25 mouse cellular contexts compared by ENCODE assay signal in the genomic region with DNA sequence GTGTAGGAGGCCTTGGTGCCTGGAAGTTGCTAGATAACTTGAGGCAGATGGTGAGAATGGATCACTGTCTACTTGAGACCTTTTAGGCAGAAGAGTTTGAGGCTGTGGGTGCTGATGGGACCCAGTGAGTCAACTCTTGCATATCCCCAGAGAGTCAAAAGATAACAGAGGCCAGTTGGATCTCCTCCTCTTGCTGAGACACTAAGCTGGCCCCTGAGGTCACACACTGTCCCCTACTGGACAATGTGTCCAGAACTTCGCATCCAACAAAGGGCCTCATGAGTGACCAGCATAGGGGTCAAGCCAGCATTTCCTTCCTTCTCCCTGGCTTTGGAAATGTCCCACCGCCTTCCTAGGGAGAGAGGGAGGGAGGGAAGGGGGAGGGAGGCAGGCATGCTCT. TPM values are rescaled to one million over a fixed set of nuclear protein-coding genes. Genes with fewer than 3 reads are reported as not detected.
"Had no signal": no experiment of that assay in that cellular context is flagged by ENCODE, and none has a peak within 500 bp of the region (broad histone marks: within the 10 kb centered on the region; RNA-seq: fewer than 3 reads in every experiment).

No protein-coding gene starts in this region.

- H3K36me3 ChIP-seq: heart, embryonic 10.5 days; heart, embryonic 12.5 days; hindbrain, embryonic 13.5 days; hindbrain, embryonic 15.5 days; kidney, embryonic 15.5 days; limb, embryonic 13.5 days; limb, embryonic 15.5 days; liver, embryonic 12.5 days; liver, embryonic 15.5 days had no signal

- H3K4me1 ChIP-seq: hindbrain, embryonic 13.5 days; hindbrain, embryonic 15.5 days; kidney, embryonic 15.5 days; limb, embryonic 13.5 days; limb, embryonic 15.5 days; liver, embryonic 12.5 days; liver, embryonic 15.5 days had no signal

- H3K4me3 ChIP-seq: heart, embryonic 10.5 days; heart, embryonic 12.5 days; hindbrain, embryonic 13.5 days; hindbrain, embryonic 15.5 days; kidney, embryonic 15.5 days; limb, embryonic 13.5 days; limb, embryonic 15.5 days; liver, embryonic 12.5 days; liver, embryonic 15.5 days had no signal

- DNase-seq: forebrain, postnatal 0 days; gastrocnemius, postnatal 14 days; gastrocnemius, postnatal 36 days; heart, adult 18-20 months; heart, postnatal 10 days; heart, postnatal 36 days; kidney, adult 11 months; kidney, adult 8-10 months; kidney, postnatal 14 days; kidney, postnatal 36 days; layer of hippocampus, adult 9-11 months; layer of hippocampus, postnatal 36 days; left cerebral cortex, postnatal 4 days had no signal

- H3K4me2 ChIP-seq: heart, embryonic 12.5 days; hindbrain, embryonic 13.5 days; hindbrain, embryonic 15.5 days; kidney, embryonic 15.5 days; limb, embryonic 13.5 days; limb, embryonic 15.5 days; liver, embryonic 12.5 days; liver, embryonic 15.5 days had no signal

- ATAC-seq: forebrain, postnatal 0 days; hindbrain, postnatal 0 days; intestine, embryonic 16.5 days; liver, embryonic 12.5 days had no signal

- H3K9ac ChIP-seq: forebrain, postnatal 0 days; heart, embryonic 12.5 days; hindbrain, embryonic 13.5 days; hindbrain, embryonic 15.5 days; kidney, embryonic 15.5 days; limb, embryonic 13.5 days; limb, embryonic 15.5 days; liver, embryonic 12.5 days; liver, embryonic 15.5 days had no signal

- H3K27ac ChIP-seq: heart, embryonic 10.5 days; hindbrain, embryonic 13.5 days; hindbrain, embryonic 15.5 days; hindbrain, postnatal 0 days; kidney, embryonic 15.5 days; limb, embryonic 13.5 days; limb, embryonic 15.5 days; liver, embryonic 12.5 days; liver, embryonic 15.5 days had no signal

- H3K9me3 ChIP-seq: heart, embryonic 10.5 days; hindbrain, embryonic 15.5 days; kidney, embryonic 15.5 days; limb, embryonic 15.5 days; liver, embryonic 12.5 days; liver, embryonic 15.5 days had no signal

- H3K27me3 ChIP-seq: heart, embryonic 12.5 days; hindbrain, embryonic 13.5 days; hindbrain, embryonic 15.5 days; kidney, embryonic 15.5 days; limb, embryonic 13.5 days; limb, embryonic 15.5 days; liver, embryonic 12.5 days; liver, embryonic 15.5 days had no signal

RNA-seq across cellular contexts. Expression of gene Batf, which starts 6.7 kb away (rescaled TPM):
- total RNA-seq: forebrain, postnatal 0 days; gastrocnemius, adult 8-10 months; gastrocnemius, postnatal 36 days; hindbrain, postnatal 0 days had no signal
